Mouse (Mus musculus): ENCODE results near the gene Ccdc124. TPM values are rescaled to one million over a fixed set of nuclear protein-coding genes. Genes with fewer than 3 reads are reported as not detected.
A peak's percentile ranks its signal among the peaks of the same experiment; 100 is the strongest.

Ccdc124 gene
- 108 and 124 TPM in 2 replicates for polyA plus RNA-seq (2015; fragmentation: Nextera tagmentation; extraction: Ambion mirVana)

- peak; percentile 81 for ATAC-seq (ENCODE audit: insufficient number of reproducible peaks, insufficient read depth, low FRiP score, low TSS enrichment, low read depth)
- Histone ChIP-seq H3K4me2 (peak within 1 kb of the TSS; percentile 80), H3K27me3 (no peaks in the 10 kb centered on the region), H3K9me3 (no peaks in the 10 kb centered on the region), H3K27ac (peak within 1 kb of the TSS; percentile 89), H3K36me3 (no peaks in the 10 kb centered on the region), H3K4me1 (peaks cover 24% of the 10 kb centered on the region), H3K4me3 (peak within 1 kb of the TSS; percentile 76), H3K9ac (peak within 1 kb of the TSS; percentile 81)
- WGBS, result 1% methylated on average over 46 of the region's 46 CpGs
Observed at GRCm38 (mm10) chr8:70873364-70873985, at the start of gene Ccdc124. TSS of gene Ccdc124 (minus strand) at chr8:70873935.

DNA sequence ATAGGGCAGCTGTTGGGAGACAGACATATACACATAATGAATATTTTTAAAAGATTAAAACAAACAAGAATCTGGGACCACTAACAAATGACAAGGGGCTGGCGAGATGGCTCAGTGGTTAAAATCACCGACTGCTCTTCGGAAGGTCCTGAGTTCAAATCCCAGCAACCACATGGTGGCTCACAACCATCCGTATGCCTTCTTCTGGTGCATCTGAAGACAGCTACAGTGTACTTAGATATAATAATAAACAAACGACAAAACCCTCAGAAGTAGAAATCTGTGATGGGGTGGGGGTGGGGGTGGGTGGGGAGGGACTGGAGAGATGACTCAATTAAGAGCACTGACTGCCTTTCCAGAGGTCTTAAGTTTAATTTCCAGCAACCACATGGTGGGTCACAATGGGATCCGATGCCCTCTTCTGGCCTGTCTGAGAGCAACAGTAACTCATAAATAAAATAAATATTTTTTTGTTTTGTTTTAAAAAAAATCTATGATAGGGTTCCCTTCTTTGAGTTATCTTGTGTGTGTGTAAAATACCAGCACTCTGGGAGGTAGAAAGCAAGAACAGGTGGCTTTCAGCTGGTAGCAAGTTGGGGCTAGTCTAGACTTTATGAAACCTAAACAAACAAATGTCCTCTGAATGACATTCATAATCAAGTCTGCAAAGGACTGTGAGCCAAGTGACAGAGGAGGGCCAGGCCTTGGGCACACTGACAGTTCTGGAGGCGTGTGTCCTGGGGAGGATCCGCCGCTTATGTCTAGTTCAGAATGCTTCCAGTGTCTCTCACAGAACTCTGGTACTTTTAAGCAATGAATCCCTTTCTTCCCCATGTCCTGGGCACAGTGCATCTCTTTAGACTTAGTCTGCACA, 46.6 kb upstream of the Ccdc124 start:
- Histone ChIP-seq H3K9me3 (no peaks in the 10 kb centered on the region), H3K36me3 (peaks cover 55% of the 10 kb centered on the region), H3K4me3 (no peak overlapping the region), H3K27me3 (no peaks in the 10 kb centered on the region), H3K4me2 (no peak overlapping the region), H3K9ac (no peak overlapping the region), H3K27ac (no peak overlapping the region), H3K4me1 (no peaks in the 10 kb centered on the region)
- no peak for ATAC-seq (ENCODE audit: insufficient number of reproducible peaks, insufficient read depth, low FRiP score, low TSS enrichment, low read depth)
- 90% methylated on average over 9 of the region's 9 CpGs for WGBS

- Histone ChIP-seq H3K9ac (no peak overlapping the region), H3K27me3 (no peaks in the 10 kb centered on the region), H3K4me2 (no peak overlapping the region), H3K9me3 (no peaks in the 10 kb centered on the region), H3K27ac (no peak overlapping the region), H3K4me1 (no peaks in the 10 kb centered on the region), H3K4me3 (no peak overlapping the region), H3K36me3 (peaks cover 91% of the 10 kb centered on the region)
- WGBS, result 94% methylated on average over 17 of the region's 17 CpGs
- ATAC-seq (ENCODE audit: insufficient number of reproducible peaks, insufficient read depth, low FRiP score, low TSS enrichment, low read depth), result no peak
Observed at GRCm38 (mm10) chr8:70914704-70915103, 41.0 kb upstream of the Ccdc124 start.

DNA sequence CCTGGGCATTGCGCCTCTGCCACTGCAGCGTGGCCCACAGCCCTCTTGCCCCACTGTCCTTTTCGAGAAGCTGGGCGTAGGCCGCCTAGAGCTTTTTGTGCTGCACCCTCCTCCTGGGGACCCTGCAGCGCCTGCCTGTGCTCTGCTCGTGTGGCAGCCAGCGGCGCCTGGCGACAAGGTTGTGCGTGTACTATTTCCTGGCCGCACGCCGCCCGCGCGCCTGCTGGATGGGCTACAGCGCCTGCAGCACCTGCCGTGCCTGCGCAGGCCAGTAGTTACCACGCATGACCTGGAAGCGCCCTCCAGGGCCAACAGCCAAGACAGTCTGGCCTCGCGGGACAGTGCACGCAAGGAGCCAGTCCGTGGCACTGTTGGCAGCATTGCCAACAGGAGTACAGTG, 39.8 kb upstream of the Ccdc124 start:
- H3K27ac ChIP-seq, result no peak overlapping the region
- H3K36me3 ChIP-seq, result peaks cover 89% of the 10 kb centered on the region
- no peaks in the 10 kb centered on the region for H3K27me3 ChIP-seq
- 96% methylated on average over 26 of the region's 26 CpGs for WGBS
- no peak overlapping the region for H3K4me3 ChIP-seq
- H3K9me3 ChIP-seq, result no peaks in the 10 kb centered on the region
- H3K4me1 ChIP-seq, result no peaks in the 10 kb centered on the region
- no peak overlapping the region for H3K4me2 ChIP-seq
- no peak for ATAC-seq (ENCODE audit: insufficient number of reproducible peaks, insufficient read depth, low FRiP score, low TSS enrichment, low read depth)
- no peak overlapping the region for H3K9ac ChIP-seq

- H3K4me2 ChIP-seq, result no peak overlapping the region
- ATAC-seq (ENCODE audit: insufficient number of reproducible peaks, insufficient read depth, low FRiP score, low TSS enrichment, low read depth), result no peak
- peaks cover 84% of the 10 kb centered on the region for H3K36me3 ChIP-seq
- H3K4me1 ChIP-seq, result no peaks in the 10 kb centered on the region
- H3K27ac ChIP-seq, result no peak overlapping the region
- no peak overlapping the region for H3K4me3 ChIP-seq
- H3K9me3 ChIP-seq, result no peaks in the 10 kb centered on the region
- no peaks in the 10 kb centered on the region for H3K27me3 ChIP-seq
- H3K9ac ChIP-seq, result no peak overlapping the region
- WGBS, result 95% methylated on average over 30 of the region's 30 CpGs
Observed at GRCm38 (mm10) chr8:70912955-70913354, 39.2 kb upstream of the Ccdc124 start.

DNA sequence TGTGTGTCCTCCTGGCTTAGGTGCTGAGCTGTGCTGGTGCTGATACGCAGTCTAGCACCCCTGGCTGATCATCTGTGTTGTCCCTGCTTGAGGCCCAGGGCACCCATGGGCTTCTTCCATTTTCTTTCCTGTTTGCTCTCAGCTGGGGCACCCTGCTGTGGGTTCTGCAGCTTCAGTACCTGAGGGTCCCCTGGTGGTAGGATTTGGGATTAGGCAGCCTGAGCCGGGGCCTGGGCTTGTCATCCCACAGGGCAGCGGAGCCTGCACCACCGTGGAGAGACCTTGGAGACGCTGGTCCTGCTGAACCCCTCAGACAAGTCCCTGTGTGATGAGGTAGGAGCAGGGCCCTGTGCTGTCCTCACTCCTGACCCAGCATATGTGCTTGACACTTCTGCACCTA, 37.9 kb upstream of the Ccdc124 start:
- Histone ChIP-seq H3K27ac (no peak overlapping the region), H3K27me3 (no peaks in the 10 kb centered on the region), H3K36me3 (peaks cover 70% of the 10 kb centered on the region), H3K4me3 (no peak overlapping the region), H3K4me2 (no peak overlapping the region), H3K9me3 (no peaks in the 10 kb centered on the region), H3K4me1 (peaks cover 8% of the 10 kb centered on the region), H3K9ac (0 out of 2 replicates have a peak overlapping the region, but pooled peaks have one; percentile 36)
- WGBS, result 84% methylated on average over 5 of the region's 5 CpGs
- no peak for ATAC-seq (ENCODE audit: insufficient number of reproducible peaks, insufficient read depth, low FRiP score, low TSS enrichment, low read depth)

DNA sequence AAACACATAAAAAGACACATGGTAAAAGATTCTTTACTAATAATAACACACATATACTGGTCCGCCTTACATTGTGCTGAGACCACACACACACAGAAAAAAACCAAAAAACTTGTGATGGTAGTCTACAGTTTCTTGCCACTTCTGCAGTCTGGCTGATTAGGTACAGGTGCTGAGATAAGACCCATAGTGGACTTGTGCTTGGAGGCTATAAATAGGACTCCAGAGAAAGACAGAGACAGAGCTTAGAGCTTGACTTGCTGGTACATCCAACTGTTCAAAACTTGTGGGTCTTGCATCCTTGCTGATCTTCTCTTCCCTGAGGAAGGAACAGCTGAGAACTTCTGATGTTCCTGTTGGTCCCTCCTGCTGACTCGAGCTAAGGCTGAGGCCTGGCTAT, 33.8 kb upstream of the Ccdc124 start:
- H3K4me3 ChIP-seq, result no peak overlapping the region
- H3K27me3 ChIP-seq, result peaks cover 10% of the 10 kb centered on the region
- H3K4me2 ChIP-seq, result no peak overlapping the region
- no peaks in the 10 kb centered on the region for H3K9me3 ChIP-seq
- no peak for ATAC-seq (ENCODE audit: insufficient number of reproducible peaks, insufficient read depth, low FRiP score, low TSS enrichment, low read depth)
- H3K27ac ChIP-seq, result no peak overlapping the region
- peaks cover 29% of the 10 kb centered on the region for H3K36me3 ChIP-seq
- peaks cover 14% of the 10 kb centered on the region for H3K4me1 ChIP-seq
- 94% methylated on average over 2 of the region's 2 CpGs for WGBS
- H3K9ac ChIP-seq, result no peak overlapping the region

GRCm38 (mm10) chr8:70905831-70906736, 32.3 kb upstream of the Ccdc124 start, which contains the start of gene Map1s:
TSS of gene Map1s (plus strand) at chr8:70905932.
- WGBS, result under 1% methylated on average over 82 of the region's 86 CpGs
- Histone ChIP-seq H3K4me2 (peak within 1 kb of the TSS; percentile 77), H3K9ac (peak within 1 kb of the TSS; percentile 82), H3K27ac (peak within 1 kb of the TSS; percentile 93), H3K27me3 (peaks cover 10% of the 10 kb centered on the region), H3K9me3 (no peaks in the 10 kb centered on the region), H3K4me3 (peak within 1 kb of the TSS; percentile 79), H3K36me3 (peaks cover 15% of the 10 kb centered on the region), H3K4me1 (peaks cover 14% of the 10 kb centered on the region)
- peak; percentile 89 for ATAC-seq (ENCODE audit: insufficient number of reproducible peaks, insufficient read depth, low FRiP score, low TSS enrichment, low read depth)

- H3K36me3 ChIP-seq, result 0 out of 2 replicates have a peak, but pooled peaks cover 9% of the 10 kb centered on the region
- 15% methylated on average over 8 of the region's 8 CpGs for WGBS
Observed at GRCm38 (mm10) chr8:70905463-70905830, 31.7 kb upstream of the Ccdc124 start.

GRCm38 (mm10) chr8:70904532-70904931, 30.8 kb upstream of the Ccdc124 start:
- Histone ChIP-seq H3K27ac (no peak overlapping the region), H3K36me3 (0 out of 2 replicates have a peak, but pooled peaks cover 8% of the 10 kb centered on the region), H3K9me3 (no peaks in the 10 kb centered on the region), H3K27me3 (peaks cover 10% of the 10 kb centered on the region), H3K4me2 (no peak overlapping the region), H3K9ac (no peak overlapping the region), H3K4me1 (peaks cover 14% of the 10 kb centered on the region), H3K4me3 (no peak overlapping the region)
- ATAC-seq (ENCODE audit: insufficient number of reproducible peaks, insufficient read depth, low FRiP score, low TSS enrichment, low read depth), result no peak
- WGBS, result 64% methylated on average over 4 of the region's 4 CpGs

More at GRCm38 (mm10) chr8:70905463-70905830, 31.7 kb upstream of the Ccdc124 start:
- Histone ChIP-seq H3K4me3 (peak overlapping the region; percentile 79), H3K4me1 (peaks cover 14% of the 10 kb centered on the region), H3K4me2 (peak overlapping the region; percentile 77), H3K27me3 (peaks cover 10% of the 10 kb centered on the region), H3K9ac (peak overlapping the region; percentile 82), H3K27ac (peak overlapping the region; percentile 93), H3K9me3 (no peaks in the 10 kb centered on the region)
- ATAC-seq (ENCODE audit: insufficient number of reproducible peaks, insufficient read depth, low FRiP score, low TSS enrichment, low read depth), result no peak

GRCm38 (mm10) chr8:70903582-70903981, 29.8 kb upstream of the Ccdc124 start:
- no peak overlapping the region for H3K4me3 ChIP-seq
- no peak overlapping the region for H3K27ac ChIP-seq
- H3K9ac ChIP-seq, result no peak overlapping the region
- no peaks in the 10 kb centered on the region for H3K9me3 ChIP-seq
- H3K4me2 ChIP-seq, result no peak overlapping the region
- H3K27me3 ChIP-seq, result peaks cover 10% of the 10 kb centered on the region
- H3K4me1 ChIP-seq, result peaks cover 17% of the 10 kb centered on the region
- H3K36me3 ChIP-seq, result no peaks in the 10 kb centered on the region
- no peak for ATAC-seq (ENCODE audit: insufficient number of reproducible peaks, insufficient read depth, low FRiP score, low TSS enrichment, low read depth)

Data from embryonic facial prominence, embryonic 13.5 days (tissue).